Mouse (Mus musculus): Measurements from ENCODE around the gene Svs2. TPM values are rescaled to one million over a fixed set of nuclear protein-coding genes. Genes with fewer than 3 reads are reported as not detected.

Gene Svs2
- total RNA-seq, 4 experiments from 2014 or later = not detected

Other genes with a start within 250 kb of the Svs2 start
- gene Ywhab, start 243.5 kb downstream of the Svs2 start, total RNA-seq (2022) = 10 to 100 TPM; 39.0 to 41.5 (median 39.9) TPM
- under 1 TPM in 1 of 4 experiments, not detected in 3; 0.31 TPM for gene Pabpc1l, start 213.0 kb downstream of the Svs2 start, total RNA-seq (2022)
- gene Stk4, start 168.1 kb downstream of the Svs2 start, total RNA-seq (2022) = 1 to 10 TPM; 6.2 to 8.5 (median 7.2) TPM
- 10 to 100 TPM; 12.7 to 15.9 (median 13.6) TPM for gene Tomm34, start 167.3 kb downstream of the Svs2 start, total RNA-seq (2022)
- gene Kcns1, start 67.4 kb downstream of the Svs2 start, total RNA-seq (2022) = 1 to 10 TPM in 3 of 4 experiments, under 1 TPM in 1; 0.54 to 1.8 (median 1.4) TPM
- under 1 TPM in 1 of 4 experiments, not detected in 3; 0.19 TPM for gene Wfdc5, start 55.7 kb downstream of the Svs2 start, total RNA-seq (2022)
- not detected for gene Wfdc12, start 47.9 kb downstream of the Svs2 start, total RNA-seq (2022)
- not detected for gene Wfdc15a, start 38.3 kb downstream of the Svs2 start, total RNA-seq (2022)
- not detected for gene Wfdc15b, start 16.8 kb downstream of the Svs2 start, total RNA-seq (2022)
- gene Svs3b, start 18.2 kb upstream of the Svs2 start, total RNA-seq (2022) = not detected
- gene Svs4, start 40.0 kb upstream of the Svs2 start, total RNA-seq (2022) = not detected
- not detected for gene Svs3a, start 50.8 kb upstream of the Svs2 start, total RNA-seq (2022)
- gene Svs6, start 78.3 kb upstream of the Svs2 start, total RNA-seq (2022) = not detected
- gene Svs5, start 94.3 kb upstream of the Svs2 start, total RNA-seq (2022) = not detected
- under 1 TPM in 1 of 4 experiments, not detected in 3; 0.67 TPM for gene Slpi, start 150.6 kb upstream of the Svs2 start, total RNA-seq (2022)
- gene Rbpjl, start 164.7 kb upstream of the Svs2 start, total RNA-seq (2022) = not detected
- under 1 TPM; 0.27 to 0.99 (median 0.44) TPM for gene Matn4, start 166.7 kb upstream of the Svs2 start, total RNA-seq (2022)
- 10 to 100 TPM; 23.9 to 58.8 (median 34.1) TPM for gene Sdc4, start 205.4 kb upstream of the Svs2 start, total RNA-seq (2022)
- gene Sys1, start 218.5 kb upstream of the Svs2 start, total RNA-seq (2022) = 10 to 100 TPM; 25.3 to 27.8 (median 26.6) TPM
- gene Gm20458, start 222.5 kb upstream of the Svs2 start, total RNA-seq (2022) = 10 to 100 TPM in 2 of 4 experiments, 1 to 10 TPM in 1, not detected in 1; 3.8 to 12.1 (median 11.8) TPM
- gene Trp53tg5, start 235.3 kb upstream of the Svs2 start, total RNA-seq (2022) = not detected
- gene Dbndd2, start 247.6 kb upstream of the Svs2 start, total RNA-seq (2022) = 10 to 100 TPM; 14.8 to 32.8 (median 22.6) TPM